Mouse (Mus musculus): ENCODE data around the gene Nsrp1.

Nsrp1 gene

DNA sequence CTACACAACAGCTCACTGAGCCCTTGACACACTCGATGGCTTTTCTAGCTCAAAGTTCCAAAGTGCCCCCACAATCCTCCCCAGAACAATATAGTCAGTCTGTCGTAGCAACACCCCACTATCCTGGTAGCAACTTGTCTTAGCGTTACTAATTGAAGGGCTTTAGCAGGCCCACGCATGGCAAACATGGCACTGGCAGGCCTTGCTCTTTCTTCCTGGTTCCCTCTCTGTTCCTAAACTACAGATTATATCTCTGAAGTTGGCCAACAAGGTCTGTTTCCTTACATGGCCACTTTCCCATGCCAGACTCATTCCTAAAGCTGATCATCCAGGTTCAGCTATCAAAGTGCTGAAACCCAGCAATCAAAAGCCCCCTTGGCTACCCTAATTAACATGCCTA is 36.3 kb downstream of the Nsrp1 start:
- DNase-seq, result no peak

DNA sequence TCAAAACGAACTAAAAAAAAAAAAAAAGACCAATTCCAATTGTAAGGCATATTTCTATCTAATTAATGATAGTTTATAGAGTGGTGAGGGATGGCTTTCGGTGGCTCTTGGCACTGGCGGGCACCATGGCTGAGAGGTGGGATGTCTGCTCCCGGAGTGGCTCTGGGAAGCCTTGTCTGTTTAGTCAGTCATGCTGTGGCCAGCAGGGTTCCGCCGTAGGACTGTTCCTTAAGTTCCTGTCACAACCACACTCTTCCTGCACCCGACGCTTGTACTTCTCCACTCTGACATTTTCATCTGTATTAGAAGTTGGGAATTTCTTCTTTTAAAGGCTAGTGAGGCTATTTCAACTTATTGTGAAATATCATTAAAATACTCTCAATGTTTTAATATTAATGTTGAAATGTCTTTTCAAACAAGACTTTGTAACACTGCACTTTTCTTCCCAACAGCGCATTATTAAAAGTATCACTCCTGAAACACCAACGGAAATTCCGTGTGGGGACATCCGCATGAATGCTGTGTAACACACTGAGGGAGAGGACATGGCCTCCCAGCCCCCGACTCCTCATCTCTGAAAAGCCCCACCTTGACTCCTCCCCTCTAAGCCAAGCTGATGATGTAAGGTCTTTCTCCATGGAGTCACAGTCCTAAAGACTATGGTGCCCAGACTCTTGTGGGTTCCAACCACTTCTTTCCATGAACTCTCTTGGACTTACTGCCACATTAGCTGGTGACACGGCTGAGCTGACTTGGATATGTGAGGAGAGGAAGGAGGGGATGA is 46.9 kb downstream of the Nsrp1 start:
- DNase-seq, result no peak

DNA sequence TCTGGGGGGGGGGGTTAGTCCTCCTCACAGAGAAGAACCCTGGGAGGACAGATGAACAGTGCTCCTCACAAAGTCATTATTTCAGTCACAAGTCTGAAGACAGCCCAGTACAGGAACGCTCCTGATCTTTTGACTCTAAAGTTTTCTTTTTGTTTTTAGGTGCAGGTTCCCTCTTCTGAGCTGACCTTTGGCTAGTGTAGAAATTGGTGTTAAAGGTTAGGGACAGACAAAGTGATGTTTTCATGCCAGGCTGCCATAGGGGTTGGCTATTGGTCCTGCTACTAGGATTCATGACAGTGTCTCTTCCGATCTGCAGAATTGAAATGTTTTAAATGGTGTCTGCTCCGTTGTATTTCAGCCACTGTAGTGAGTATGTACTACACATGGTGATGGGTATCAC is 50.1 kb downstream of the Nsrp1 start:
- no peak for DNase-seq

- DNase-seq, result no peak
Measured at GRCm38 (mm10) chr11:77026559-77026958, 51.7 kb downstream of the Nsrp1 start.

DNA sequence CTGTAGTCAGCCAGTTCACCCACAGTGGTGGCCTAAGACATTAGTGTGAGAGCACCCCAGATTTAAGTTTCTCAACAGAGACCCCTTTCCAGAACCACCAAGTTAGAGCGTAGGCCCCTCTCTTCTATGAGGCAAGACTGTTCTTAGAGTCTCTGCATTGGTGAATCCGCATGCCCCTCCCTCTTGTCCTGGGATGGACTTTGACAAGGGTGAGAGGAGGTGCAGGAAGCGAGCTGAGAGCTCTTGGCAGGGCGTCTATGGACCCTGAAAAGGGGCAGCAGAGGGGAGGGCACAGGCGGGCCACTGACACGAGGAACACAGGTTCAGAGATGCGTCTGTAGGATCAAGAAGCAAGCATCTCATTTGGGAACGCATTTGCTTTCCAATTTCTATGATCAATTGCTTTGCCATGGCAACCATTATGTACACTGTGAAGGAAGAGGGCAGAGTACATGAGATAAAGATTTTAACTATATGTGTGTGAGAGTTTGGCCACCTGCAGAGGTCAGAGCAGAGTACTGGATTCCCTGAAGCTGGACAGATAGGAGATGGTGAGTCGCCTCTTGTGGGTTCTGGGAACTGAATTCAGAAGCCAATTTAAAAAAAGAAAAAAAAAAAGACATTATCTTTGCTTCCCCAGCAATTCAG is 56.4 kb downstream of the Nsrp1 start:
- DNase-seq, result no peak

DNA sequence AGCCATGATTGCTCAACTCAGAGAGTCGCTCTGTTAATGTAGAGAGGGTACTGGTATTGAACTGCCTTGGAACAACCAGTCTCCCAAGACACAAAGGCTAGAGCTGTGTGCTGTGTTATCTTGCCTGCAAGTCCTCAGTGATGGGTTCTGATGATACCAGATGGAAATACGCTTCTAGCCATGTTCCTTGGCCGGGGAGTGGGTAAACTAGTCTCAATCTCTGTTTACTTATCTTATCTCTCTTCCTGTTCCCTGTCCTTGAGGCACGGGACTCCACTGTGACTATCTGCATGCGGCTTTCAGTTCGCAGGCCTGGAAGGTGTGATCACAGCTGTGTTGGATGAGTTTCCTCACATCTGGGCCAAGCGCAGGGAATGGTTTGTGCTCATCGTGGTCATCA is 58.7 kb downstream of the Nsrp1 start:
- no peak for DNase-seq

GRCm38 (mm10) chr11:77018046-77018445 is 60.2 kb downstream of the Nsrp1 start:
- no peak for DNase-seq

GRCm38 (mm10) chr11:77010762-77011475 is 67.3 kb downstream of the Nsrp1 start:
- DNase-seq, result no peak

DNA sequence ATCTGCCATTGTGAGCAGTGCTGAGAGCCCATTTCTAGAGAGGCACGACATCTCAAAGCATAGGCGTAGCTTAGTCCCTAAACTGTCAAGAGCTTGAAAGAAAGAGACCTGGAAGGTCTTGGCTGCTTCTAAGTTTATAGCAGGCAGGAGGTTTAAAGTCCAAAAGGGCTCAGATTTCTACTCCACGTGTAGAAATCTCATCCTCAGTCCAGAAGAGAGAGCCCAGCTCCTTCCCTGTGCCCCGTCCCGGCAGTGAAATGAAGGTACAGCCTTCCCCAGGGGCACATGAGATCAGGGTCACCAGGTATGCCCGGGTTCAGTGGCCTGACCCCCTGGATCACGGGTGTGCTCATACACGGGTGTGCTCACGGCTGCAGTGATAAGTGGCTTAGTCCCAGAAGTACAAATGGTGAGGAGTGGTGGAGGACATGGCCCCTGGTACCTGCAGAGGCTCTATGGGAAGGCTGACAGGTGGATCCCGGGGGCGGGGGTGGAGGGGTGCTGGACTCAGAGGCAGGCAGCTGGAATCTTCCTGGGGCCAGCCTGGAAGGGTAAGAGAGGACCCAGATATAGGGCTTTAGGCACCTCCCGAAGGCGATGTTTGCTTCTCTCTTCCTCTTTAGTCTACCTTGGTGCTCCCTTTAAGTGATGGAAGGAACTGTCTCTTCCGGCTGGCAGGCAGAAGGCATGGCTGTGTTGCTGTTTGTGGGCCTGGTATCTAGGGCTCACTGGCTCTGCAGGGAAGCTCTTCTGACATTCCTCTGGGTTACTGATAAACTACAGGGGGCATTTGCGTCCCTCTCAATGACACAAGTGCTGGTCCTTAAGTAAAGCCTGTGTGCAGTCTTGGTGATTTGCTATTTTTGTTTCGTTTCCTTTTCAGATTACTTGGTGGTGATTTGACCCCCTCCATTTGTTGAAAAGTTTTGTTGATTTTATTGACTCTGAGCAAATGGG is 68.9 kb downstream of the Nsrp1 start:
- DNase-seq, result no peak

DNA sequence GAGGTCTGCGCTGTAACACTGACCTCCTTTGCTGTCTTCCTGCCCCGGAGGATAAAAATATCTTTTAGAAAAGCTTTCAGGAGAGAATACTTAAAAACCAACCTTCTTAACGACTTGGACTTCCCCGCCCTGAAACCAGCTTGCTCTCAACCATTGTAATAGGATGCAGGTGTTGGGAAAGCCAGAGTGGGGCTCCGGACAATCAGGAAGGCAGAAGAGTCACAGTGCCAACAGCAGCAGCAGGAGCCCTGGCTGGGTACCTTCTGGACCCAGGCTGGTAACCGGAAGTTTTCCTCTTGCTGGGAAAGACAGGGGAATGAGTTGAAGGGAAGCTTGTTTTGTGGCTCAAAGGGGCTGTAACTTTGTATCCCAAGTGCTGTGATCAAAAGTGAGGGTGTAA is 71.6 kb downstream of the Nsrp1 start:
- DNase-seq, result no peak

- DNase-seq, result no peak
Measured at GRCm38 (mm10) chr11:77005881-77006280, 72.4 kb downstream of the Nsrp1 start.

GRCm38 (mm10) chr11:77002361-77002760 is 75.9 kb downstream of the Nsrp1 start:
- no peak for DNase-seq

GRCm38 (mm10) chr11:77000741-77001140 is 77.5 kb downstream of the Nsrp1 start:
- DNase-seq, result no peak

DNA sequence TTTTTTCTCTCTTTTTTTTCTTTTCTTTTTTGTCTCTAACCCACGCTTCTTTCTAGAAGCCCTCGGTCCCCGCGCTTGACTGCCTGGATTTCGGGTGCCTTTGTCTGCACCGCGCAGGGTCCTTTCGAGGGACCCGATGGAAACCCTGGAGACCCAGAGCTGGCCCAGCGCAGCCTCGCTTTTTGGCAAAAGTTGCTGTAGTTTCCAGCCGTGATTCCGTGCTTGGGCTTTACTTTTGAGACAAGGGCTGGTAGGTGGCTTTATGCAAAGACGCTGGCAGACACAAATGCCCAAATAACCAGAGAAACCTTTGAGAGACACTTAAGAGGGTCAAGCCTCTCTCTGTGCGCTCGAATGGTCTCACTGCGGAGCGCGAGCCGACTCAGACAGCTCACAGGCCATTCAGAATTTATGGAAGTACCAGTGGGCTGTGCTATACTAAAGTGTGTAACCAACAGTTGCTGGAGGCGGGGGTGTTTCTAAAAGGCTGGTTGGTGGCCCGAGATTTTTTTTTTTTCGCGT is 79.5 kb downstream of the Nsrp1 start:
- DNase-seq, result no peak

DNA sequence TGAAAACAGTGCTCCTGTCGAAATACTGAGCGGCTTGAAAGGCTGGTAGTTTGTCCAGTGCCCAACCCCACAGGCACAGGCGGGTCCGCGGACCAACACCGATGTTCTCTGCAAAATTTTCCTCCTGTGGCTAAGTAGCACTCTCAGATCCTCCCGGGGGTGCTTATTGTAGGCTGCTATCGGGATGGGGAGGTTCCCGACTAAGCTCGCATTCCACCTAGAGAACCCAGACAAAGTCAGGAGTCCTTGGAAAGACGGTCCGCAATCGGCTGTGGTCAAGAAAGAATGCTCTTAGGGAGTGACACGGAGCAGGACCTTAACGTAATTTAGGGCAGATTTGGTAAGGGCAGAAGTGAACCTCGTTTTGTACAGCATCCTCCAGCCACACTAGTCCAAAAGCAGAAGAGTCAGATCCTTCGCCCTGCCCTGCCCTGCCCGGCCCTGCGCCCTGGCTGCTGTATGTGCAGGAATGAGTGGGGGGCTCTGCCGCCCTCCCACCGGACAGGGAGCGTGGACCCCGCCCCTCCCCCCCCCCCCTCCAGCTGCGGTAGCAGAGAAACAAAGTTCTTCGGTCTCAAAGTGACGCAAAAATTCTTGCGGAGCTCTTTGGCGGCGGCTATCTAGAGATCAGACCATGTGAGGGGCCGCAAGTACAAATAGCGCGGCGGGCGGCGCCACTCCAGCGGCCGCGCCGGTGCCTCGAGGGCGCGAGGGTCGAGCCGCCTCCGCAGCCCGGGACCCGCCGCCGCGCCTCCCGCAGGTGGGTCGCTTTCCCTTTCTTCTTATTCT is 80.1 kb downstream of the Nsrp1 start, which contains the start of gene Slc6a4:
Slc6a4 (plus strand) TSS at position 688 of the 789 bp plus-strand sequence.
- DNase-seq, result no peak

DNA sequence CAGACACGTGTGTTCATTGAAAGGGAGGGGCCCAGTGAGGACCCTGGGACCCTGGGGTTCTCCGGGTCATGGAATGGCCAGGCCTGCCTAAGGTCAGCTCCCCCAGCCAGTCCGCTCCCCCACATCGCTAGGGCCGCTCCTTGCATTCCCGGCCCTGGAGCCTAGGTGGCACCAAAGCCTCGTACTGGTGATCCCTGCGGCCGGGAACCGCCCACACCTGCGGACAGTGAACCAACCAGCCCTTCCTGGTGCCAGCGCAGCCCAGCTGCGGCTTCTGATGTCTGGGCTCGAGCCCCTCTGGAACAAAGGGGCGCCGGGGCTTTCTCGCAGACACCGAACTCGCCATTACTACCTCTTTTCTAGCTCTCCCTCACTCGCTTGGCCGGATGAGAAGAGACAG is 80.9 kb downstream of the Nsrp1 start:
- peak; percentile 55 for DNase-seq

DNA sequence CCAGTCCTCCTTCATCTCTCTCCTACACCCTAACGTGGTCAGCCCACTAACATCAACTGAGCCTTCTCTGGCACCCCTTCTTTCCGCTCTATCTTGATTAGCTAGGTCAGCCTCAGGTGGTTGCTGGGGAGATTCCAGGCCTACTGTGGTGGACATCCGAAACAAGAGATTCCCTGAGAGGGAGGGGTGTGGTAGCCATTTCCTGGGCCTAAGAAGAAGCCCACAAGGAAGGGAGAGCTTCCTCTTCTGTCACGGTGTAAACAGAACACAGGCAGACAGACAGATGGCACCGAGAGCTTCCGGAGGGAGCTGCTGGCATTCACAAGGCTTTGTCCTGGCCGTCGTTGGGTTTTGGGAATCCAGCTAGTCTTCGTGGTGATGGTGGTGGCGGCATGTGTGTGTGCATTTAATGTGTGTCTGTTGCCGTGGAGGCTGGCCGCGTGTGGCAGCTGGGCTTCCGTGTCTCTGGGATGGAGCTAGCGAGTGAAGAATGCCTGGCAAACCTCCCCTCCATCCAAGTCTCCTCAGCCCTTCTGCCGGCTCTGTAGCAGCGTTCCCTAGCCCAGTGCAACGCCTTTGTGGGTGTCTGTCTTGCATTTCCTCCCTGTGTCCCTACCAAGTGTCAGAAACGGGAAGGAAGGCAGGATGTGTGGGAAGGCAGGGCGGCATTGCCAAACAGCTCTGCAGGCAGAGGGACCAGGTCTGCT is 82.1 kb downstream of the Nsrp1 start:
- DNase-seq, result no peak

Data from cerebellum, adult 11-12 months (tissue).